Mouse (Mus musculus) right cerebral cortex, adult 18-20 months (tissue): Measurements from ENCODE around the gene Dxo.
A peak's percentile ranks its signal among the peaks of the same experiment; 100 is the strongest.
"Not testable (repeated sequence)": the region's sequence is repeated elsewhere in the genome, so short reads cannot be mapped to it uniquely, and the experiment has no call there.

ENCODE experiments used
- DNase-seq: peaks from one replicate; pipeline ENCODE4 v3.0.0; 2022; ENCODE audit warnings: mixed read lengths

Gene Dxo

DNA sequence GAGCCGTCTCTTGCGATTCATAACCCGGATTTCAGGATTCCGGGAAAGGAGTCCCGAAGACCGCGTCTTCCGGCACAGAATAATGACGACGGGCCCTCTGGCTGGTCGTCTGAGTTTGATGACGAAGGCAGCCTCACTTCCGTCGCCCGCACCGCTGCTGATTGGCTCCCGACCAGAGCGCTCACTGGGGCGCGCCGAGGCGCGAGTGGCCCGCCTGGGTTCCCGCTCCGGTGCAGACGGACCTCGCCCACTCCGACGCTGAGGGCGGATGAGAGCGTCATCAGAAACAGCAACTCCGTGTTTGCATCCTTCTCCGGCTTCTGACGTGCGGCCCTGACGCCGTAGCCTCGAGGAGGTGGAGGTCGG lies at the start of gene Dxo, which contains the start of gene Stk19:
Gene Dxo (plus strand): TSS at position 164 of the 366 bp plus-strand sequence.
Gene Stk19 (minus strand): TSS at position 90 of the 366 bp plus-strand sequence.
- peak; percentile 98 for DNase-seq

- DNase-seq: no peak
Measured at GRCm38 (mm10) chr17:34795016-34795415, 41.8 kb upstream of the Dxo start.

GRCm38 (mm10) chr17:34795633-34796032 lies 41.2 kb upstream of the Dxo start:
- peak; percentile 17 for DNase-seq

DNA sequence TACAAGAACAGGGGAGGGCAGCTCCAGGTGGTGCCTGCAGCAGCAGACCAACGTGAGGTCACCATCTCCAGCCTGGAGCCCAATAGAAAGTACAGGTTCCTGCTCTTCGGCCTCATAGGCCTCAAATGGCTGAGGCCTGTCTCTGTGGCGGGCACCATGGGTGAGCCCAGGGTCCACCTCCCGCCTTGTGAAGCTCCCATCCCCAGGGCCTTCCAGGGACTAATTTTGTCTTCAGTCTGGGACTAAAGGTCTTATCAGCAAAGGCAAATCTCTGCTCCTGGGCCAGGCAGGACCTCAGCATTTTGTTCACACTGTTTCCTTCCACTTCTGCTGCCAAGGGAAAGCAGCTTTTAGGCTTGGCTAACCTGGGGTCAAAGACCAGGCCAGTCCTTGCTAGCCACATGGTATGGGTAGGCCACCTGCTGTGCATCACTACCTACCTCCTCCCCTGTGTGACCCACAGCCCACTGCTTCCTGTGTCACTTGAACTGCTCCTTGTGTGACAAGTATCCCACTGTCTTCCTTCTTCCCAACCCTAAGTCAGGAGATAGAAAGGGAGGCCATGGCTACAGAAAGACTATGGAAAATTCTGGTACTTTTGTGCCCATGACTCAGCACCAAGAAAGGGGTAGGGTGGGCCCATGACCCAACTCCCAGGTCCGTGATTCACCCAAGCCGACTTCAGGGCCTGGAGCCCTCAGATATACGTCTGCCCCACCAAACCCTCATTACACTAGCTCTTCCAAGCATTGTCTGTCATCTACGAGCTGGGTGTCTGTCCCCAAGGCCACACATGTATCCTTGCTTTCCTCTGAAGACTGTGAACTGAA lies 40.3 kb upstream of the Dxo start:
- no peak for DNase-seq

- DNase-seq: not testable (repeated sequence)
Measured at GRCm38 (mm10) chr17:34797211-34797995, 39.4 kb upstream of the Dxo start.

DNA sequence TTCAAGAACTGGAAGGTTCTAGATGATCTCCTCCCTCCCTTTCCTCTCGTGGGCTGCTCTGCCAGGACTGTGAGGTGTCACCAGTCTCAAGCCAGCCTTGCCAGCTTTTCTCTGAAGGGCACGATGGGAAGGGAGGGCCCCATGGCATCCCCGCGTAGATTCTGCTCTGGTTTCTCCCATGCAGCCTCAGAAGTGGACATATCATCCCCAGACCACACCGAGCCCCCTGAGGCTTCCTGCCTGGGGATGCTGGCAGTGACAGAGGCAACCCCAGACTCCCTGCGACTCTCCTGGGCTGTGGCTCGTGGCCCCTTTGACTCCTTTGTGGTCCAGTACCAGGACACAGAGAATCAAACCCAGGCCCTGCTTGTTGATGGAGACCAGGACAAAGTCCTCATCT lies 38.7 kb upstream of the Dxo start:
- DNase-seq: not testable (repeated sequence)

DNA sequence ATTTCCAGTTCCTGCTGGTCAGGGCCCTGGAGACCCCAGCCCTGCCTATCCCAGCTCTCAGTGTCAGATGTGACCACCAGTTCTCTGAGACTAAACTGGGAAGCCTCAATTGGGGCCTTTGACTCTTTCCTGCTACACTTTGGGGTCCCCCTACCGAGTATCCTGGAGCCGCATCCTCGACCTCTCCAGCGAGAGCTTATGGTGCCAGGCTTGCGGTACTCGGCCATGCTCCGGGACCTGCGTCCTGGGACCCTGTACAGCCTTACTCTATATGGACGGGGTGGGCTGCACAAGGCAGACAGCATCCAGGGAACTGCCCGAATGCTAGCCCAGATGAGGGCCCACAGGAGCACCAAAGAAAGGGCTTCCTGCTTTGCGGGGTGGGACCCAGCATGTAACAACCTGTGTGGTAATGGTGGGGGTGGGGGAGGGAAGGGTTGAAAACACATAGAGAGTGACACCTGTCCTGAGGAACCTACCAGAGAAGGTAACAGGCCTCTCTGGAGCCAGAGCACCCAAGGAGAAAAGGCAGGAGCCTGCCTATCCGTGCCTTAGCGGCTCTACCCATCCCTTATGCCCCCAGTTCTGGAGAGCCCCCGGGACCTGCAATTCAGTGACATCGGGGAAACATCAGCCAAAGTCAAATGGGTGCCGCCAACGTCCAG lies 37.8 kb upstream of the Dxo start:
- DNase-seq: no peak

GRCm38 (mm10) chr17:34799531-34799925 lies 37.3 kb upstream of the Dxo start:
- DNase-seq: no peak

DNA sequence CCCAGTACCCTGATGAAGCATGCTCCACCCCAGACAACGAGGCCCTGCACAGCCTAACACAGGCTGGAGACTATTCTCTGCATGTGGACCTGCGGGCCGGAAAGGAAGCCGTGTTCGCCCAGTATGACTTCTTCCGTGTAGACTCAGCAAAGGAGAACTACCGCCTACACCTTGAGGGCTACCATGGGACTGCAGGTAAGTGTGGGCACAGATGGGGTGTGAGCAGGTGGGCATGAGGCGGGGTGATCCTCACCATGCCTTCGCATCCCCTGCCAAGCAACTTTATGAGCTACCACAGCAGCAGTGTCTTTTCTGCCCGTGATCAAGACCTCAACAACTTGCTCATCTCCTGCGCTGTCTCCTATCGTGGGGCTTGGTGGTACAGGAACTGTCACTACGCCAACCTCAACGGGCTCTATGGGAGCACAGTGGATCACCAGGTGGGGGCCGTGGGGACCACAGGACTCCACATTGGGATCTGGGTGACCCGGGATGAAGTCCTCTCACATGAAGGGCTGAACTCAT lies 36.0 kb upstream of the Dxo start:
- DNase-seq: not testable (repeated sequence)

DNA sequence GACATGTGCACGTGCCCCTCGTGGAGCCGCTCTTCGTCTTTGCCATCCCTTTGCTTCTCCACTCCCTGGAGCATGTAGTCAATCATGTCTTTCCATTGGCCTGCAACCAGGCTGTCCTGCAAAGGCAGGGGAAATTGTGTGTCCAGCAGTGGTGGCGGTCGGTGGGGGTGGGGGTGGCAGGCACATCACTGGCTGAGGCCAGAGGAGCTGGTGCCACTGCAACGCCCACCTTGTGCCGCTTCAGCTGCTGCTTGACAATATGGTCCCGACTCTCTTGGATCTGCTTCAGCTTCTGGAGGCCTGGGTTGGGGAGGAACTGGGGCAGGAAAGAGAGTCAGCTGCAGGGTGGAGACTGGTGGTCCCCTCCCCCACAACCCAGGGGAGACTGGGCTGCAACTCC lies 34.1 kb upstream of the Dxo start:
- not testable (repeated sequence) for DNase-seq

DNA sequence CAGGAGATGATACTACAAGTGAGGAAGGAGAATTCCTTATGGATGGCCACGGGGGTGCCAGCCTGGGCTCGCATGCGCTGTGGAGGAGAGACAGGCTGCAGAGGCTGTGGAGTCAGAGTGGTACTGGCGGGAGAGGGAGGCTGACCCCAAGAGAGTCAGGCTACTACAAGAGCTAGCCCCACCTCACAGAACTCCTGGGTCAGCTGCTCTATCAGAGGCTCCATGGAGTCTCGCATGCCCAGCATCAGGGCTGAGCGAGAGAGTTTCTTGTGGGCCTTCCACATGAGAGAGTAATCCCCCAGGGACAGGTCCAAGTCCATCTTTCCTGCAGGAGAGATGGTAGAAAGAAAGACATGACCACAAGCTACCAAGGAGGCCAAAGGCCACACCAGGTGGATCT lies 33.5 kb upstream of the Dxo start:
- DNase-seq: not testable (repeated sequence)

- DNase-seq: not testable (repeated sequence)
Measured at GRCm38 (mm10) chr17:34804301-34804700, 32.5 kb upstream of the Dxo start, which contains the start of gene Cyp21a1. Cyp21a1 (minus strand) TSS chr17:34804561.

GRCm38 (mm10) chr17:34804871-34805562 lies 31.8 kb upstream of the Dxo start:
- DNase-seq: no peak

- DNase-seq: no peak
Measured at GRCm38 (mm10) chr17:34807176-34807575, 29.6 kb upstream of the Dxo start.

DNA sequence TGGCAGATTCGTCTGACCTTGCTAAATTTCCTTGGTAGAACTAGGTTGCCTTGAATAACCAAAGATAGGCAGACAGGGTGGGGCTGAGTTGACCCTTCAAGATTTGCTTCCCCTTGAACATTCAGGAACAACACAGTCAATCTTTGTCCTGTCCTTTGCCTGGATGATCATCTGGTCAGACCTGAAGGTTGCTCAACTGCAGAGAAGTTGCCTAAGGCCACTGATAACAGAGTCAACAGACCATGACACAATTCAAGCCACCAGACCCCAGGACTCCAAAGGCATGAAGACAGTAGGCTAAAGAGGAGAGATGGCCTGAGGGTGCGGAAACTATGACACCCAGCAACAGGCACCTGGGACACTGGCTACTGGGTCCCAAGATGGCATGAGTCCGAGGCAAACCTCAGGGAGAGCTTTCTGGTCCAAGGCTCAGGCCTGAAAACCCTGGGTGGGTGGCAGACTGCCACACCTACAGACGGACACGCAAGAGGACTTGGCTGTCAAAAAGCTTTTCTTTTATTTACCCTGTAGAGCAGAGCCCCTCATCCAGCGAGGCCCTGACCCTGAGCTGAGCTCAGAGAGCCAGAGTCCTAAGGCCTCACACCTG lies 28.1 kb upstream of the Dxo start:
- DNase-seq: no peak

- DNase-seq: not testable (repeated sequence)
Measured at GRCm38 (mm10) chr17:34810411-34810810, 26.4 kb upstream of the Dxo start.

DNA sequence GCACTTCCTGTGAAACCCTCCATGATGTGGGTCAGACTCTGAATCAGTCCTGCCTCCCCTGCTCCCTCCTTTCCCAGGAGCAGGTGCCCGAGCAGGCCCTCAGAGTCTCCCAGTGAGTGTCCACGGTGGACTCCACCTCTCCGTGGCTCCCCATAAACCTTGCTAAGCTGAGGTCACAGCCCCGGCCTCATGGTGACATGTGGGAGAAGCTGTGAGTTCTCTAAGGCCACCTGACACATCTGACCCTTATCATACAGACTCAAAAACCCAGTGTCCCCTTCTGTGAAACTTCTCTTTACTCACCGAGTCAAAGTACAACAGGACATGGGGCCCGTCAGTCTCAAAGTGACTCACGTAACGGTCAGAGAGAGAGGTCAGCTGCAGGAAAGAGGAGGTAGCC lies 26.0 kb upstream of the Dxo start:
- DNase-seq: not testable (repeated sequence)

DNA sequence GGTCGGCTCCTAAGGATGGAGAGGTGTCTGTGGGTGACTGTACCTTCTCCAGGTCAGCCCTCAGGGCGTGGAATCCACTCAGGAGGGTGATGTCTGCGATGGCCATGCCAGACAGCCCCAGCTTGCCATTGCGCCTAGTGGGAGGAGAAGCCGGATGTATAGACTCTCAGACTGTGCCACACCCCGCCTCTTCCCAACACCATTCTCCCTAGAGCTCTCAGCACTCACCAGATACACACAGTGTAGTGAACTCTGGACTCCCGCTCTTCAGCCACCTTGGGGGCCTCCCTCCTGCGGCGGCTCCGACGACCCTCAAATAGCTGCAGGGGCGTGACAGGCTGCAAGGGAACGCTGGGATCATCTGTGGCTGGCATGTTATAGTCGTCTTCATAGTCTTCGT lies 25.5 kb upstream of the Dxo start:
- DNase-seq: no peak

DNA sequence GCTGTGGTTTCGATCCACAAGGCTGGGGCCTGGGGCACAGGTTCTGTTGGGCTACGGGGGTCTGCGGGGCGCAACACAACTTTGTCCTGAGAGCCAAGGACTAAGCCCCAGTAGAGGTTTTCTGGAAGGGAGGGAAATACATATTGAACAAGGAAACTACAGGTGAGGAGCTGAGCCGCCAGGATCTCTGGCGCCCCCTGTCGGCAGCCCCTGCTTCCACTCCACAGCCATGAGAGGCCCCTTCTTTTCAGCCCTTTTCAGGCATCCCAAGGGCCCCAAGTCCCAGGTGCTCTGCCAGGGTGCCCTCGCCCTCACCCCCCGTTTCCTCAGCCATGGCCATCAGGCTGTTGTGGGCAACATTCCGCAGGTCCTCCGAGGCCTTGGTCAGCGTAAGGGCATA lies 23.1 kb upstream of the Dxo start:
- not testable (repeated sequence) for DNase-seq

DNA sequence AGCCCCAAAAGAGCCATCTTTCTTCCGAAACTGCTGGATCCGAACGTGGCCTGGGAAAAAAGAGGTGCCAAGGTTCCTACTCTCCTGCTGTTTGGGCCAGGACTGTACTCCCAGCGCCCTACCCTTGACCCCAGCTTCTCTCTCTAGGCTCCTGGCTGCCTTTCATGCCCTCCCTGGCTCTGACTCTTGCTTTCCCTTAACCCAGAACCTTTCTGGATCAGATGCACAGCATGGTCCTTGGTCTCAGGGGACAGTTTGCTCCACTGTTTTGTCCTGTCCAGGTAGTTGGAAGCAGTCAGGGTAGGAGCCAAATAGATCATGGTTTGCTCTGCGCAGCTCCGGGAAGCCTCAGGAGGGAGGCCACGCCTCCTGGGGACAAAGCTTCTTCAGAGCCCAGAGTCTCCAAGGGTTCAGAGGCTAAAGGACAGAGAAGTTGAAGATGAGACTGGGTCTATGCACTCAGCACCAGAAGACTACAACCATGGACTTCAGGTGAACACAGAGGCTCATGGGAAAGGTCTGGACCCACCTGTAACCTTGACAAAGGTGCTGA lies 21.9 kb upstream of the Dxo start:
- DNase-seq: no peak

DNA sequence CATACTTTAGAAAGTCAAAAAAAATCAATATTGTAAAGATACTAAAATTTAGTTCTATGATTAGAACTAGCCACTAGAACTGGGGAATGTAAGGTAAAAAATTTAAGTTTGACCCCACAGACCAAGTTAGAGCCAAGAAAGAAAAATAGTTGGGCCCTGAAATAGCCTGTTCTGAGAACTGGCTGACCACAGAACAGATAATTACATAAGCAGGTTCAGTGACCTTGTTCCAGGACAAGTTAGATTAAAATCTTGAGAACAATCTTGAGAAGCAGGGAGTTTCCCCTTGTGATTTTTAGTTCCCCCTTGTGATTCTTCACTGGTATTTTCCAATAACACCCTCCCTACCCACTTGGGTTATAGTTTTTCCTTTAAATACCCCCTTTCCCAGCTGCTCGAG lies 6.0 kb upstream of the Dxo start:
- not testable (repeated sequence) for DNase-seq
